Mouse (Mus musculus): ENCODE results near the gene Ms4a4d. TPM values are rescaled to one million over a fixed set of nuclear protein-coding genes. Genes with fewer than 3 reads are reported as not detected.
"Not testable (repeated sequence)": the region's sequence is repeated elsewhere in the genome, so short reads cannot be mapped to it uniquely, and the experiment has no call there.

Gene Ms4a4d
- polyA plus RNA-seq, 1 experiment from 2014 or later = 4.8 TPM

- no peak for ATAC-seq (ENCODE audit: insufficient read depth, low FRiP score)
- H3K4me3 ChIP-seq (replicated peaks; ENCODE audit: low read length) = no peak overlapping the region
- no peaks in the 10 kb centered on the region for H3K36me3 ChIP-seq (ENCODE audit: control insufficient read depth, insufficient read depth, low read length)
- H3K4me2 ChIP-seq (ENCODE audit: low read depth, low read length) = no peak overlapping the region
- H3K9me3 ChIP-seq (replicated peaks; ENCODE audit: control insufficient read depth, low read length) = no peaks in the 10 kb centered on the region
- no peaks in the 10 kb centered on the region for H3K27me3 ChIP-seq (ENCODE audit: control insufficient read depth, insufficient read depth, low read length)
- WGBS = 61% methylated on average over 1 of the region's 1 CpGs
- H3K27ac ChIP-seq (ENCODE audit: low read length) = no peak overlapping the region
- no peak overlapping the region for H3K9ac ChIP-seq (ENCODE audit: low read length)
- H3K4me1 ChIP-seq (ENCODE audit: control insufficient read depth, insufficient read depth, low read length) = no peaks in the 10 kb centered on the region
These were observed 23.1 kb upstream of the Ms4a4d start for GRCm38 (mm10) chr19:11513458-11513857.

DNA sequence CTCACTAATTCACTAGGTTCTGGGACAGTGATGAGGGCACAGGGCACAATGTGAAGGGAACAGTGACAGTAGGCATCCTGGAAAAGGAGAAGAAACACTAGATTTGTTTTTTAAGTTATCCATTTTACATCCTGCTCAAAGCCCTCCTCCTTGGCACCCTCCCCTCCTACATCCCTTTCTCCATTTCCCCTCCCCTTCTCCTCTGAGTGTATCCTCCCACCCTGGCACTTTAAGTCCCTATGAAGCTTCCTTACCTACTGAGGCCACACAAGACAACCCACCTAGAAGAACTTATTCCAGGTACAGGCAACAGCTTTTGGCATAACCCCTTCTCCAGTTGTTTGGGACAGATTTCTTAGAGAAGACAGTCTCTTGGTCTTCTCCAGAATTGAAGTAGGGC lies 20.4 kb upstream of the Ms4a4d start, which contains the start of gene Ms4a6b:
TSS of gene Ms4a6b (plus strand) at position 267 of the 400 bp plus-strand sequence.
- no peaks in the 10 kb centered on the region for H3K4me1 ChIP-seq (ENCODE audit: control insufficient read depth, insufficient read depth, low read length)
- peak within 1 kb of the TSS; percentile 10; the same call in 1 of the 2 replicates for H3K27ac ChIP-seq (ENCODE audit: low read length)
- H3K9me3 ChIP-seq (replicated peaks; ENCODE audit: control insufficient read depth, low read length) = no peaks in the 10 kb centered on the region
- no peak within 1 kb of the TSS for H3K4me2 ChIP-seq (ENCODE audit: low read depth, low read length)
- H3K27me3 ChIP-seq (ENCODE audit: control insufficient read depth, insufficient read depth, low read length) = no peaks in the 10 kb centered on the region
- H3K9ac ChIP-seq (ENCODE audit: low read length) = no peak within 1 kb of the TSS
- no peaks in the 10 kb centered on the region for H3K36me3 ChIP-seq (ENCODE audit: control insufficient read depth, insufficient read depth, low read length)
- no peak within 1 kb of the TSS for H3K4me3 ChIP-seq (replicated peaks; ENCODE audit: low read length)
- no peak for ATAC-seq (ENCODE audit: insufficient read depth, low FRiP score)

DNA sequence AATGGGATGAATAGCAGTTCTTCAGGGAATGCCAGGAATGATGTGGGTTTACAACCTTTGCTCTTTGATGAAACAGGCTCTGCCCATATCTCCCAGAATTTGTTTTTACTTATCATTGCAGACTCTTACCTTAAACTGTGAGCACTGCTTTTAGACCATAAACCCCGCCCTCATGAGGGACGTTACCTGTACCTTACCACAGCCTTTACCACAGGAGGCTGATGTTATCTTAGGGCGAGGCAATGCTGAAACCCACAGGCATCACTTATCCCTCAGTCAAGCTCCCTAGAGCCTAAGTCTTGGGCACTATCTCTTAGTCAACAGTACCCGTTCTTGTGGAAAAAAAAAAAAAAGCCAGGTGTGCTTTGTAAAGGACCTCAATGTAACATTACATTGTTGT lies 19.8 kb upstream of the Ms4a4d start:
- Histone ChIP-seq H3K4me2 (ENCODE audit: low read depth, low read length) (no peak overlapping the region), H3K27ac (ENCODE audit: low read length) (peak overlapping the region; percentile 10; the same call in 1 of the 2 replicates), H3K4me3 (replicated peaks; ENCODE audit: low read length) (no peak overlapping the region), H3K27me3 (ENCODE audit: control insufficient read depth, insufficient read depth, low read length) (no peaks in the 10 kb centered on the region), H3K9me3 (replicated peaks; ENCODE audit: control insufficient read depth, low read length) (no peaks in the 10 kb centered on the region), H3K9ac (ENCODE audit: low read length) (no peak overlapping the region), H3K36me3 (ENCODE audit: control insufficient read depth, insufficient read depth, low read length) (no peaks in the 10 kb centered on the region), H3K4me1 (ENCODE audit: control insufficient read depth, insufficient read depth, low read length) (no peaks in the 10 kb centered on the region)
- 51% methylated on average over 4 of the region's 4 CpGs for WGBS
- ATAC-seq (ENCODE audit: insufficient read depth, low FRiP score) = no peak

- WGBS = 27% methylated on average over 1 of the region's 1 CpGs
- not testable (repeated sequence) for H3K4me3 ChIP-seq (replicated peaks; ENCODE audit: low read length); H3K36me3 ChIP-seq (ENCODE audit: control insufficient read depth, insufficient read depth, low read length)
These were observed 19.2 kb upstream of the Ms4a4d start for GRCm38 (mm10) chr19:11517373-11517772.

GRCm38 (mm10) chr19:11518356-11518755 lies 18.2 kb upstream of the Ms4a4d start:
- not testable (repeated sequence) for H3K4me2 ChIP-seq (ENCODE audit: low read depth, low read length); H3K4me3 ChIP-seq (replicated peaks; ENCODE audit: low read length); H3K9ac ChIP-seq (ENCODE audit: low read length); H3K4me1 ChIP-seq (ENCODE audit: control insufficient read depth, insufficient read depth, low read length); H3K36me3 ChIP-seq (ENCODE audit: control insufficient read depth, insufficient read depth, low read length); H3K9me3 ChIP-seq (replicated peaks; ENCODE audit: control insufficient read depth, low read length); H3K27ac ChIP-seq (ENCODE audit: low read length); H3K27me3 ChIP-seq (ENCODE audit: control insufficient read depth, insufficient read depth, low read length); ATAC-seq (ENCODE audit: insufficient read depth, low FRiP score)
- WGBS = 63% methylated on average over 2 of the region's 2 CpGs

More at GRCm38 (mm10) chr19:11517373-11517772, 19.2 kb upstream of the Ms4a4d start:
- not testable (repeated sequence) for H3K4me2 ChIP-seq (ENCODE audit: low read depth, low read length); H3K9ac ChIP-seq (ENCODE audit: low read length); H3K27me3 ChIP-seq (ENCODE audit: control insufficient read depth, insufficient read depth, low read length); H3K4me1 ChIP-seq (ENCODE audit: control insufficient read depth, insufficient read depth, low read length); H3K27ac ChIP-seq (ENCODE audit: low read length); H3K9me3 ChIP-seq (replicated peaks; ENCODE audit: control insufficient read depth, low read length); ATAC-seq (ENCODE audit: insufficient read depth, low FRiP score)

DNA sequence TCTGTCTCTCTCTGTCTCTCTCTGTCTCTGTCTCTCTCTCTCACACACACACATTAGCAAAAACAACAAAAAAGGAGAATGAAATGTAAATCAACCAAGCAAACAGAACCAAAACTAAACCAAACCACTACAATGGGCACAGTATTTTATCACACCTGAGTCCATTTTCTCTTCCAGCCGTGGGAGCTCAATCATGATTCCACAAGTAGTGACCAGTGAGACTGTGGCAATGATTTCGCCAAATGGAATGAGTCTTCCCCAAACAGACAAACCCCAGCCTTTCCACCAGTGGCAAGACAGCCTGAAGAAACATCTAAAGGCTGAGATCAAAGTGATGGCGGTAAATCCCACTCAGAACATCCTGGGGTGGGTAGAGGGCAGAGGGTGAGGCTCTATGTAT lies 16.5 kb upstream of the Ms4a4d start:
- ATAC-seq (ENCODE audit: insufficient read depth, low FRiP score) = no peak
- Histone ChIP-seq H3K4me2 (ENCODE audit: low read depth, low read length) (no peak overlapping the region), H3K9ac (ENCODE audit: low read length) (no peak overlapping the region), H3K9me3 (replicated peaks; ENCODE audit: control insufficient read depth, low read length) (no peaks in the 10 kb centered on the region), H3K4me1 (ENCODE audit: control insufficient read depth, insufficient read depth, low read length) (no peaks in the 10 kb centered on the region), H3K27ac (ENCODE audit: low read length) (no peak overlapping the region), H3K36me3 (ENCODE audit: control insufficient read depth, insufficient read depth, low read length) (no peaks in the 10 kb centered on the region), H3K27me3 (ENCODE audit: control insufficient read depth, insufficient read depth, low read length) (no peaks in the 10 kb centered on the region), H3K4me3 (replicated peaks; ENCODE audit: low read length) (no peak overlapping the region)
- WGBS = 85% methylated on average over 3 of the region's 3 CpGs

DNA sequence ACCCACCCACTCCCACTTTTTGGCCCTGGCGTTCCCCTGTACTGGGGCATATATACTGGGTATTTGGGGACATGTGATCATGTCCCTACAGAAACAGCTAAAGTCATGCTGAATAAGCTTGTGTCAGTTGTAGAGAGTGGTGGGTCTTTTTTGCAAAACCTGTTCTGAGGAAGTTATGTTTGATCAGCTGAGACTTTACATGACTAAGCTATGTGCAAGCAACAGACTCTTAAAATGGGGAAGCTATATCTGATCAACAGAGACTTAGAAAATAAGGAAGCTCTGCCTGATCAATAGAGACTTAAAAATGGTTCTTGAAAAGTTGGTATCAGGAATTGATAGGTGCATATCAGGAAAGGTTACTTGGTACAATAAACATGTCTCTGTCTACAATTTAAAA lies 3.2 kb upstream of the Ms4a4d start:
- H3K4me1 ChIP-seq (ENCODE audit: control insufficient read depth, insufficient read depth, low read length) = no peaks in the 10 kb centered on the region
- no peak overlapping the region for H3K4me2 ChIP-seq (ENCODE audit: low read depth, low read length)
- no peaks in the 10 kb centered on the region for H3K27me3 ChIP-seq (ENCODE audit: control insufficient read depth, insufficient read depth, low read length)
- no peak overlapping the region for H3K27ac ChIP-seq (ENCODE audit: low read length)
- no peaks in the 10 kb centered on the region for H3K36me3 ChIP-seq (ENCODE audit: control insufficient read depth, insufficient read depth, low read length)
- H3K9me3 ChIP-seq (replicated peaks; ENCODE audit: control insufficient read depth, low read length) = no peaks in the 10 kb centered on the region
- no peak for ATAC-seq (ENCODE audit: insufficient read depth, low FRiP score)
- H3K9ac ChIP-seq (ENCODE audit: low read length) = no peak overlapping the region
- WGBS = 81% methylated on average over 1 of the region's 1 CpGs
- H3K4me3 ChIP-seq (replicated peaks; ENCODE audit: low read length) = no peak overlapping the region

GRCm38 (mm10) chr19:11533888-11534445 lies 2.6 kb upstream of the Ms4a4d start:
- 34% methylated on average over 2 of the region's 2 CpGs for WGBS
- no peaks in the 10 kb centered on the region for H3K36me3 ChIP-seq (ENCODE audit: control insufficient read depth, insufficient read depth, low read length)
- no peaks in the 10 kb centered on the region for H3K4me1 ChIP-seq (ENCODE audit: control insufficient read depth, insufficient read depth, low read length)
- ATAC-seq (ENCODE audit: insufficient read depth, low FRiP score) = no peak
- no peak overlapping the region for H3K4me3 ChIP-seq (replicated peaks; ENCODE audit: low read length)
- H3K27ac ChIP-seq (ENCODE audit: low read length) = no peak overlapping the region
- no peaks in the 10 kb centered on the region for H3K27me3 ChIP-seq (ENCODE audit: control insufficient read depth, insufficient read depth, low read length)
- H3K9me3 ChIP-seq (replicated peaks; ENCODE audit: control insufficient read depth, low read length) = no peaks in the 10 kb centered on the region
- H3K9ac ChIP-seq (ENCODE audit: low read length) = no peak overlapping the region
- no peak overlapping the region for H3K4me2 ChIP-seq (ENCODE audit: low read depth, low read length)

DNA sequence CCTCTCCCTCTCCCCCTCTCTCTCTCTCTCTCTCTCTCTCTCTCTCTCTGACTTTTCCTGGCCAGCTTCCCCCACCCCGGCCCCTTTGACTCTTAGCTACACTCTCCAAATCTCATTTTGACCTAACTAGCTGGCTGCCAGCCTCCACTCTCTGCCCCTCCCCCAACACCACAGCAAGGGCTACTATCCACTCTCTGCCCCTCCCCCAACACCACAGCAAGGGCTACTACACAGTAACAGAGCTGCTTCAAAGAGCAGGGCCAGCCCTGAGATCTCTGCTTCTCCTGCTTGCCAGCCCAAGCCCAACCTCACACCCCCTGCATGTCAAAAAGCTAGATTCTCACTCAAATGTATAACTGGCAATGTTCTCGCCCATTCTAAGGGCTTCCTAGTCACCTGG lies 735 bp downstream of the Ms4a4d start:
- H3K4me1 ChIP-seq (ENCODE audit: control insufficient read depth, insufficient read depth, low read length) = no peaks in the 10 kb centered on the region
- WGBS = 29% methylated on average over 2 of the region's 2 CpGs
- H3K9ac ChIP-seq (ENCODE audit: low read length) = no peak overlapping the region
- no peaks in the 10 kb centered on the region for H3K9me3 ChIP-seq (replicated peaks; ENCODE audit: control insufficient read depth, low read length)
- no peak overlapping the region for H3K4me3 ChIP-seq (replicated peaks; ENCODE audit: low read length)
- no peak overlapping the region for H3K27ac ChIP-seq (ENCODE audit: low read length)
- no peak for ATAC-seq (ENCODE audit: insufficient read depth, low FRiP score)
- no peak overlapping the region for H3K4me2 ChIP-seq (ENCODE audit: low read depth, low read length)
- no peaks in the 10 kb centered on the region for H3K27me3 ChIP-seq (ENCODE audit: control insufficient read depth, insufficient read depth, low read length)
- no peaks in the 10 kb centered on the region for H3K36me3 ChIP-seq (ENCODE audit: control insufficient read depth, insufficient read depth, low read length)

Data from stomach, embryonic 16.5 days (tissue).